Comparison of ENCODE assay signal across 7 mouse cellular contexts in genomic region chr12:14149022-14149842, GRCm38 (mm10). TPM values are rescaled to one million over a fixed set of nuclear protein-coding genes. Genes with fewer than 3 reads are reported as not detected.
DNase-seq lines count a peak whose midpoint lies in the region; ATAC-seq and TF ChIP-seq lines count a peak whose summit lies in the region.

No protein-coding gene starts in this region.

- no peak for TF ChIP-seq CTCF in lung, adult 2 months (IDR thresholded peaks at IDR 0.05; ENCODE audit: insufficient read depth, low read length)

- peak overlapping the region; percentile 12 for H3K4me3 ChIP-seq in lung, adult 2 months (replicated peaks; ENCODE audit: extremely low read depth, low read depth, low read length)
- H3K4me3 ChIP-seq in embryonic facial prominence, embryonic 11.5 days (ENCODE audit: low read depth, low read length), result peak overlapping the region; percentile 52
- H3K4me3 ChIP-seq in hindbrain, embryonic 12.5 days, result peak overlapping the region; percentile 56
- peak overlapping the region; percentile 78 for H3K4me3 ChIP-seq in neural tube, embryonic 15.5 days (replicated peaks)

- peaks cover 4% of the 10 kb centered on the region; the same call in 1 of the 2 replicates for H3K4me1 ChIP-seq in lung, adult 2 months (ENCODE audit: control insufficient read depth, insufficient read depth, low read length)
- H3K4me1 ChIP-seq in embryonic facial prominence, embryonic 11.5 days (ENCODE audit: control insufficient read depth, insufficient read depth, low read length), result peaks cover 2% of the 10 kb centered on the region; the same call in 1 of the 2 replicates
- H3K4me1 ChIP-seq in hindbrain, embryonic 12.5 days, result peaks cover 28% of the 10 kb centered on the region
- peaks cover 32% of the 10 kb centered on the region for H3K4me1 ChIP-seq in neural tube, embryonic 15.5 days

- no peaks in the 10 kb centered on the region for H3K36me3 ChIP-seq in embryonic facial prominence, embryonic 11.5 days (replicated peaks; ENCODE audit: control insufficient read depth, insufficient read depth, low read depth, low read length)
- no peaks in the 10 kb centered on the region for H3K36me3 ChIP-seq in hindbrain, embryonic 12.5 days
- H3K36me3 ChIP-seq in neural tube, embryonic 15.5 days, result no peaks in the 10 kb centered on the region

- no peak for ATAC-seq in embryonic facial prominence, embryonic 11.5 days (replicated peaks; ENCODE audit: insufficient number of reproducible peaks, low FRiP score, low TSS enrichment, low read depth)
- no peak for ATAC-seq in hindbrain, embryonic 12.5 days (ENCODE audit: low FRiP score)
- no peak for ATAC-seq in neural tube, embryonic 15.5 days (ENCODE audit: low FRiP score)

- H3K9me3 ChIP-seq in embryonic facial prominence, embryonic 11.5 days (replicated peaks; ENCODE audit: control insufficient read depth, low read length), result no peaks in the 10 kb centered on the region
- H3K9me3 ChIP-seq in hindbrain, embryonic 12.5 days (replicated peaks), result no peaks in the 10 kb centered on the region
- H3K9me3 ChIP-seq in neural tube, embryonic 15.5 days (replicated peaks), result no peaks in the 10 kb centered on the region

- 16% methylated on average over 27 of the region's 27 CpGs for WGBS in lung, adult 2 months
- WGBS in embryonic facial prominence, embryonic 11.5 days, result 6% methylated on average over 27 of the region's 27 CpGs
- WGBS in hindbrain, embryonic 12.5 days, result 11% methylated on average over 27 of the region's 27 CpGs
- 10% methylated on average over 27 of the region's 27 CpGs for WGBS in neural tube, embryonic 15.5 days

- peak overlapping the region; percentile 81 for H3K4me2 ChIP-seq in embryonic facial prominence, embryonic 11.5 days (ENCODE audit: low read depth, low read length)
- H3K4me2 ChIP-seq in hindbrain, embryonic 12.5 days (replicated peaks), result peak overlapping the region; percentile 82
- peak overlapping the region; percentile 92 for H3K4me2 ChIP-seq in neural tube, embryonic 15.5 days

- DNase-seq in lung, adult 2 months, result peak; percentile 11
- DNase-seq in lung, postnatal 36 days, result no peak
- DNase-seq in embryonic facial prominence, embryonic 11.5 days (ENCODE audit: low spot score), result peak; percentile 8
- DNase-seq in liver, result peak; percentile 3
- DNase-seq in gastrocnemius, postnatal 14 days, result no peak

- intact Hi-C loops in gastrocnemius, postnatal 14 days (cut with DNase I; ENCODE audit: low total_unique reads), result no loop called here

- no peak overlapping the region for H3K27ac ChIP-seq in embryonic facial prominence, embryonic 11.5 days (replicated peaks; ENCODE audit: low read depth, low read length)
- H3K27ac ChIP-seq in hindbrain, embryonic 12.5 days, result no peak overlapping the region; the same call in 1 of the 2 replicates
- peak overlapping the region; percentile 86; the same call in 1 of the 2 replicates for H3K27ac ChIP-seq in neural tube, embryonic 15.5 days (replicated peaks)

- no peak for TF ChIP-seq POLR2A in lung, adult 2 months (IDR thresholded peaks at IDR 0.05; ENCODE audit: borderline replicate concordance, extremely low read depth, low read depth, low read length)

- H3K27me3 ChIP-seq in embryonic facial prominence, embryonic 11.5 days (ENCODE audit: control insufficient read depth, insufficient read depth, low read length), result peaks cover 27% of the 10 kb centered on the region
- H3K27me3 ChIP-seq in hindbrain, embryonic 12.5 days, result peaks cover 28% of the 10 kb centered on the region; the same call in 1 of the 2 replicates
- H3K27me3 ChIP-seq in neural tube, embryonic 15.5 days (replicated peaks), result no peaks in the 10 kb centered on the region

- peak overlapping the region; percentile 37 for H3K9ac ChIP-seq in embryonic facial prominence, embryonic 11.5 days (replicated peaks; ENCODE audit: low read length)
- peak overlapping the region; percentile 71 for H3K9ac ChIP-seq in hindbrain, embryonic 12.5 days
- peak overlapping the region; percentile 78 for H3K9ac ChIP-seq in neural tube, embryonic 15.5 days (replicated peaks)

RNA-seq across cellular contexts. Expression of gene Fam84a, which starts 2.6 kb away (rescaled TPM):
- polyA plus RNA-seq in lung, adult 2 months (2012; rRNA removed), result 6.3 and 7.3 TPM in 2 replicates
- polyA plus RNA-seq in embryonic facial prominence, embryonic 11.5 days (2014; fragmentation: Nextera tagmentation; extraction: Ambion mirVana), result 11.8 and 16.8 TPM in 2 replicates
- polyA plus RNA-seq in hindbrain, embryonic 12.5 days (2016; fragmentation: Nextera tagmentation; extraction: Ambion mirVana), result 43.1 and 45.9 TPM in 2 replicates
- polyA plus RNA-seq in neural tube, embryonic 15.5 days (2015; fragmentation: Nextera tagmentation; extraction: Ambion mirVana), result 45.6 and 57.8 TPM in 2 replicates
- total RNA-seq in gastrocnemius, postnatal 14 days (2021), result under 1 TPM; 0.10 to 0.27 TPM

Comparison
In these comparisons a context has a peak if more than half of its experiments do, and no peak if none do; other contexts are left out.
1. DNase-seq: peak in lung, adult 2 months (single experiment), embryonic facial prominence, embryonic 11.5 days (single experiment) and liver (single experiment); none in lung, postnatal 36 days (single experiment) and gastrocnemius, postnatal 14 days (single experiment).
2. H3K4me3 ChIP-seq: peak in every context shown above with its lines; median percentile 78 in neural tube, embryonic 15.5 days; 56 in hindbrain, embryonic 12.5 days; 52 in embryonic facial prominence, embryonic 11.5 days; 12 in lung, adult 2 months.
3. Peak in every context shown above with its lines, with median percentiles within 50 percentile points of each other: H3K4me2 ChIP-seq and H3K9ac ChIP-seq.